Mouse (Mus musculus): ENCODE data around the gene Arhgef1.

Arhgef1 gene

DNA sequence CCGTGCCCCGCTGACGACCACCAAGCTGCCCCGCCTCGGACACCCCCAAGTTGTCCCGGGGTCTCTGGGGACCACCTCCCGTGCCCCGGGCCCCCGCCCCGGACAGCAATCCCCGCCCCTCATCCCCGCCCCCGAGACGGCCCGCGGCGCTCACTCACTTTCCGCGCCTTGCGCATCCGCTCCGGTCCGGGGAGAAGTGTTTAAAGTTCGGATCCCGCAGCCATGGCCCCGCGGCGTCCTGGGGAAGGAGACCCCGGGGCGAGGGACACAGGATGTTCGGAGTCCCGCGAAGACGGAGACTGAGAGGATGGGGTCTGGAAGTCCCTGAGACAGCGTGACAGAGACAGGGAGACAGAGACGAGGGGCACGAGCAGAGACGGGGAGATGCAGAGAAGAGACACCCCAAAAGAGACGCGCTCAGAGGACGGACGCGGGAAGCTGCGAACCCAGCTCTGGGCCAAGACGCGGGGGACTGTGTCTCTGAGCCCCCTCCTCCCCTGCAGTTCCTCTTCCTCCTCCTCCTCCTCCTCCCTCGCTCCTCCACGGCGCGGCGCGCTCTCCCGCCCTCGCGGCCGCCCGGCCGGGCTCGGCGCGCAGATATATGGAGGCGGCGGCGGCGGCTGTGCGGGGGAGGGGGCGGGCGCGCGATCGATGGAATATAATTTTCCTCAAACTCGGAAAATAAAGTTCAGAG lies 41.7 kb downstream of the Arhgef1 start, which contains the start of gene Gm4881:
Gene Gm4881, minus strand, starts transcription at position 238 of the 694 bp plus-strand sequence.
- no peak for DNase-seq (ENCODE audit: low spot score in 2 of 2)

DNA sequence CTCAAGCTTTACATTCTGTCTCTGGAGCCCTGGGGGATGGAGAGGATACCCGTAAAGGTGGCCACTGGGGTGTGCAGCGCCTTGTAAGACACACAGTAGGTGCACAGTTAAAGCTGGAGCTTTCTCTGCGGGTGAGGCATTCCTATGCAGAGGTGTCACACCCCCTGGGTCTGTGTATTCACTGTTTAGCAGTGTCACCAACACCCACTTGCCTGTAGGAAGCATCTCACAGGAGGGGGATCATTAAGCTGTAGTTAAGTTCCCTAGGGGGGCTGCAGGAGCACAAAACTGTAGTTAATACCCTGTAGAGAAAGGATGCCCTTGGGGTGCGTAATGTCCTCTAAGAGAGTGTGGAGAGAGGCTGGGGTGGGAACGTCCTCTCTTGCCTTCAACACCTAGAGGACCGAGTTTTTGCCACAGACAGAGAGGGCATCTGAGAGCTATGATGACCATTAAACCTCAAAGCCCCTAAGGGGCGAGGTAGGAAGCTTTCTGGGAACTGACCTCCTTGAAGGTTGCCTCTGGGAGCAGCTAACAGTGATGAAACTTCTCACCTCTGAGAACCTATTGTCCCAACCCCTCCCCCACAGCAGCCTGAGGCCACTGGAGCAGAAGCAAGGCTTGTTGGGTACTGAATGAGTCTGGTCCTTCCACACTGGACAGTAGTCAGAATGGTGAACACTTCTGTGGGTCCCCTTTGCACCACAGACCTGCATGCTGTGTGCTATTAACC lies 44.8 kb downstream of the Arhgef1 start:
- no peak for DNase-seq (ENCODE audit: low spot score in 2 of 2)

DNA sequence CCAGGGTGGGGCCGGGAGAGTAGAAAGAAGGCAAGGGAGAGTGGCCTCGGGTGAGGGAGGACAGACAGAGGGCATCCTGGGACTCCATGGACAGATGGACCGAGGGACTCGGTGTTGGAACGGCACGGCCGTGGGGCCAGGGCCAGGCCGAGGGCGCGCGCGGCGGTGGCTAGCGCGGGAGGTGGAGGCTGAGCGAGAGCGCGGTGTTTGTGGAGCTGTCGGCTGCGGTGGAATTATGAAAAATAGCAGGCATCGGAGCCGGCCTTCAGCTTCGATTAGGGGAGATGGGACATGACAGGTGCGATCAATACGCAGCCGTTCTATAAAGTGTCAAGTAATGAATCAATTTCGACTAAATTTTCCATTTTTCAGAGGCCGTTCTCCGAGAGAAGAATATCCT lies 46.1 kb downstream of the Arhgef1 start:
- no peak for DNase-seq (ENCODE audit: low spot score in 2 of 2)

DNA sequence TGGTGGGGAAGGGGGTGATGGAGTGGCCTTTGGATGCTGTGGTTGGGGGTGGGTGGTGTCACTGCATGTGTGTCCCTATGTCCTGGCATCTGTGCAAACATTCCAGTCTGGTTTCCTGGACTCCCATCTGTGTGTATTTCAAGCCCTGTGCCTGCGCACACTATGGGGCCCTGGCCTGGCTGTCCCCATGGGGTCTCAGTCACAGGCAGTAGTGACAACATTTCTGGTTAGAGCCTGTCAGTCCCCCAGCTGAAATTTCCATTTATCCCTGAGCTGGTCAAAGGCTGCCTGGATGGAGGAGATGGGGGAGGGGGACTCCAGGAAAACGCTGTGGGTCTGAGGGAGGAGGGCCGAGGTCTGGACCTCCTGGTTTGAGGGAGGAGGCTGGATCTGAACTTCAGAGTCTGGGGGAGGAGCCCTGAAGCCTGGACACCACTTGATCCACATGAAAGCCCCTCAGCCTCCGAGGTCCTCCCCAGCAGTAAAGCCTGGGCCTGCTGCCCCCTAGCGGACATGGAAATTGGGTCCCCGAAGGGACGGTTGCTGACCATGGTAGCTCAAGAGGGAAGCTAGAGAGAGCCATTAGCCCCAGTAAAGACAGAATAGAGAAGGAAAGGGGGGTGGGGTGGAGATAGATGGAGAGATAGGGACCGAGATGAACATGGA lies 47.4 kb downstream of the Arhgef1 start:
- peak in 1 of 2 experiments; percentile 74 for DNase-seq (ENCODE audit: low spot score in 2 of 2)

DNA sequence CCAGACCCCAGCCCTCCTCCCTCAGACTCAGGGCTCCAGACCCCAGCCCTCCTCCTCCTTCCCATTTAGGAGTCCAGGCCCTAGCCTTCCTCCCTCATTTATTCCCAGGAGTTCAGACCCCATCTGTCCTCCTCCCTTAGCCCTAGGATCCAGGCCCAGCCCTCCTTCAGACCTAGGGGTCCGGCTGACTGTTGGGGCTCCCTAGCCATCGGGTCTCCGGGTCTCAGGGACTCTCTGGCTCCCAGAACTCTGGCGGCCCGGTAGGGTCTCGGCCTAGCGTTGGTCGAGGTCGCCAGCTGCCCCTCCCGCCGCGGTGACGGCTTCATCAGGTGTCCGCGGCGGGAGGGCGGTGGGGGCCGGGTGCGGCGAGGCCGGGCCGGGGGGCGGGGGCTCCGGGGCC lies 51.3 kb downstream of the Arhgef1 start:
- peak in 1 of 2 experiments; percentile 19 for DNase-seq (ENCODE audit: low spot score in 2 of 2)

DNA sequence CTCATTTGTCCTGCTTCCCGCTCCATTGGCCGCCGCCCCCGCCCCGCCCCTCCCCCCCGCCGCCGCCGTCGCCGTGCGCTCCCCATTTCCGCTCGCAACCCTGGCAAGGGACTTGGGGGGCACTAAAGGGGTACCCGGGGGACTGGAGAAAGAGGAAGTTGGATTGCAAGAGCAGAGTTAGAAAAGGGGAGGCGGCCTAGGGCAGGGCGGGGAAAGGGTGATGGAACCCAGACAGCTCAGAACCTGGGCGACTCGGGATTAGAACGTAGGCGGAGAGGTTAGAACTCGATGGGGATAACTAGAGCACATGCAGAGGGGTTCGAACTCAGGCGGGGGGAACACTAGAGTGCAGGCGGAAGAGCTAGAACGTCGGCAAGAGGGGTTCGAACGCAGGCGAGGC lies 51.7 kb downstream of the Arhgef1 start:
- peak in 1 of 2 experiments; percentile 27 for DNase-seq (ENCODE audit: low spot score in 2 of 2)

DNA sequence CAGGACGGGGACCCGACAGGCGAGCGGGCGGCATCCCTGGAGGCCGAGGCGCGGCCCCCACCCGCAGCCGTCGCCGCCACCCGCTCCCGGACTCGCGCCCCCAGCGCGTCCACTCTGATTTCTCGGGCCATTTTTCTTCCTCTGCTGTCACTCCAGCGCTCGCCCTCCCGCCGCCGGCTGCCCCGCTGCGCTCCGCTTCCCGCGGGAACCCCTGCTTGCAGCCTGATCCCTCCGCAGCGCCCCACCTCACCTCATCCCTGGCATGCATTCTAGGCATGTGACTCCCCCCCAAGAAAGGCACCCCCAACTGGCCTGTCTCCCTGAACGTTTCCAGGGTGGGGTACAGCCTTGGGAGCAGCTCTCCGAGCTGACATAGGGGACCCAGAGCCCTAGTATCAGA lies 52.5 kb downstream of the Arhgef1 start:
- no peak for DNase-seq (ENCODE audit: low spot score in 2 of 2)

DNA sequence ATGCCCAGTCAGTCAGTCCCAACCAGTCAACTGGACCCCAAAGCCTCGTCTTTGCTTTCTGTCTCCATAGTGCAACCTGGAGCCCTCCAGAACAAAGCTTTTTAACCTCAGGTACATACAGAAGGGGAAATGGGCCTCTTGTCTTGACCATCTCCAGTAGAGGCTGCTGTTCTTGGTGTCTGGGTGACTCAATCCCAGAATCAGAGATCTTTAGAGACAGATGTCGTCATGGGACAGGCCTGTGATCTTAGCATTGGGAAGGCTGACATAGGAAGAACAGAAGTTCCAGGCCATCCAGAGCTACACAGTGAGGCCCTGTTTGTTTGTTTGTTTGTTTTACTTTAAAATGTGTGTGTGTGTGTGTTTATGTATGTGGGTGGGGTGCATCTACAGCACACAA lies 61.6 kb downstream of the Arhgef1 start:
- DNase-seq (ENCODE audit: low spot score in 2 of 2), result no peak

DNA sequence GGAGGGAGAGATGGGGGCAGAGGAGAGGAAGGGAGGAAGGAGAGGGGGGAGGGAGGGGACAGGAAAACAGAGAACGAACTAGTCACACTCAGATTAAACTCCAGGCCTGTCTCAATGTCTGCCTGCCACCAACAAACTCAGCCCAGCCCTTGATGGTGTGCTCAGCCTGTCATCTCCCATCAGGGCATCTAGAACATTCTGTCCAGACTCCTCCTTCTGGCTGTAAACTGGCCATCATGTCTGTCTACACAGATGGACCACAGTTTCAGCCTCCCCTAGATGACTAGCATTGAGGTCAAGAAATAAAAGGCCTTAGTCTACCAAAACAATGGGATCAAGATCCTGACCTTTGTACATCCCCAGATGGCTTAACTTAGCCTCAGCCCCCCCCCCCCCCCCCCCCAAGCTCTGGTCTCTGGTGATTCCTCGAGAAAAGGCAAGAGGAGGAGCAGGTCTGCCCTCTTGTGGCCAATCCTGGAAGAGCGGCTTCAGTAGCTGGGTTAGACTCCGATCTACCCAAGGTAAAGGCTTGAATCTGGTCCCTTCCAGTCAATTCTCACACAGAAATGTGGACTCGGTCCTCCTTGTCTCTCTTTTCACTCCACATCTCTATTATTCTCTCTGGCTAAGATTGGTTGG lies 62.3 kb downstream of the Arhgef1 start:
- DNase-seq (ENCODE audit: low spot score in 2 of 2), result peak; percentile 80 to 89

DNA sequence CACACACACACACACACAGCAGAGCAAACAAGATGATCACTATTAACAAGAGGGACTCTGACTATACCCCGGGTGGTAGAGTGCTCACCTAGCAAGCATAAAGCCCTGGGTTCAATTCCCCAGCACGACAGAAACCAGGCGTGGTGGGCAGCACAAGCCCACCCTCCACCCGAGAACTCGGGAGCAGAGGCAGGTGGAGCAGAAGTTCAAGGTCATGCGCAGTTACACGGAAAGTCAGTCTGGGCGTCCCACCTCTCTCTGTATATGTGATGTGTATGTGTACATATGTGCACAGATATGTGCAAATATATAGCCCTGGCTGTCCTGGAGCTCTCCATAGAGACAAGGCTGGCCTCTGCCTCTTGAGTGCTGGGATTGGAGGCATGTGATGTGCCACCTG lies 65.3 kb downstream of the Arhgef1 start:
- no peak for DNase-seq (ENCODE audit: low spot score in 2 of 2)

DNA sequence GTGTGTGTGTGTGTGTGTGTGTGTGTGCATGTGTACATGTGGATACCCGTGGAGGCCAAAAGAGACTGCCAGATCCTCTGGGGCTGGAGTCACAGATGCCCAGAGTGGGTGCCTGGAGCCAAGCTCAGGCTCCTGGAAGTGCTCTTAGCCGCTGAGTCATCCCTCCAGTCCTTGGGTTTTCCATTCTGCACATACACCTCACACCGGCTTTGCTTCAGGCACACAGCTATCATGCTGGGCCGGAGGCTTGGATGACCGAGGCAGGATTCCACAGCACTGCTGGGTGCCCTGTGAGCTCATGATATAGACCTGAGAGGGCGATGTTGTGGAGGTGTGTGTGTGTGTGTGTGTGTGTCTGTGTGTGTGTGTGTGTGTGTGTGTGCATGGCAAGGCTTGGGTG lies 65.8 kb downstream of the Arhgef1 start:
- no peak for DNase-seq (ENCODE audit: low spot score in 2 of 2)

DNA sequence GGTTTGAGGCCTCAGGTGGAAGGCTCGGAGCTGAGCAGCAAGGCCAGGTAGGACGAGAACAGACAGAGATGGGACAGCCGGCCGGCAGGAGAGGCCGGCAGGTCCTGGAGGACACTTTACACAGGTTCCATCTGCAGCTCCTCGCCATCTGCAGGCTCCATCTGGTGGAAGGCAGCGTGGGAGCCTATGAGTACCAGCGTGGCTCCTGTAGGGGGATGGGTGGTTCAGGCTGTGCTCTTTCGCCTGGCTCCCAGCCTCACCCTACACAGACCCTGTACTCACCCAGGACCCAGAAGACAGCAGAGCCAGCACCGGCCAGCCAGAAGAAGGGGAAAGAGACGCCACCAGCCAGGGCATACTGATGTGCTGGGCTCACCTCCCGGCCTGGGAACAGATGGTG lies 67.1 kb downstream of the Arhgef1 start:
- DNase-seq (ENCODE audit: low spot score in 2 of 2), result peak; percentile 67 to 77

DNA sequence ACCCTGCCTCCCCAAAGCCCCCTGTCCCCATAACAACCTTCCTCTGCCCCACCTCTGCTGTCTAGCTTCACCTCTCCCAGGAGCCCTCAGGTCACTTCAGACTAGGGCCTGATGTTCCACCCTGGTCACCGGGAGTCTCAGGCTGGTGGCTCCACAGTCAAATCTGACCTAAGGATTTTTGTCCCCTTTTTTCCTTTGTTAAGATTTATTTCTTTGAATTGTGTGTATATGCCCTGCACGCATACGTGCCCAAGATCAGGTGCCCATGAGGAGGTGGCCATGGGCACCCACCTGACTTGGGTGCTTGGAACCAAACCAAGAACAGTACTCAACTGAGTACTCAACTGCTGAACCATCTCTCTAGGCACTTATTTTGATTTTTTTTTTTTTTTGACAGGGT lies 67.6 kb downstream of the Arhgef1 start:
- no peak for DNase-seq (ENCODE audit: low spot score in 2 of 2)

DNA sequence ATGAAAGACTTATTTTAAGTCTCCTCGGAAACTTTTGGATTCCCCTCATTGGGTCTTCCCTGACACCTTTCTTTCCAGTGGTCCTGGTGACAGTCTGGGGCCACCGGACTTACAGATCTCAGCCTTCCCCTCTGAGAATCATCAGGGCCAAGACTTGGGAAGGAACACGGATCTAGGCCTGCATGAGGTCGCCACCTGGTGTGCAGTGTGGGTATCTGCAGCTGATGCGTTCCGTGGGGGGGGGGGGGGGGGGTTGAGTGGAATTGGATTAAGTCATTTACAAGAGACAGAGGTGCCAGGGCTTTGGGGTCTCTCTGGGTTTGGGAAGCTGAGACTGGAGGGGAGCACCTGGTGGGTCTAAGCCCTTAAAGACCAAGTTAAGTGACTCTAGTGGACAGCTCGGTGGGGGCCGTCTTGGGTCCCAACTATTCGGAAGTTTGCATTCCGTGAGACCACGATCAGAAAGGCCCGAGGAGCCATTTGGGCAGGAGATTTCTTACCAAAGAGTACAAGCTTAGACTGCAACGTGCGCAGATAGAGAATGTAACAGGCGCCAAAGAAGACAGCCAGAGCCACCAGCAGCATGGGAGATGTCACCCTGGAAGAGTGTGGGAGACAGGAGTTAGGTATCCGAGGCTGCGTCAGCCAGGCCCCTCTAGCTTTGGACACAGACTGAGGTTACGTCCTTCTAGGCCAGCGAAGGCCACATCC lies 68.7 kb downstream of the Arhgef1 start:
- DNase-seq (ENCODE audit: low spot score in 2 of 2), result peak in 1 of 2 experiments; percentile 65

DNA sequence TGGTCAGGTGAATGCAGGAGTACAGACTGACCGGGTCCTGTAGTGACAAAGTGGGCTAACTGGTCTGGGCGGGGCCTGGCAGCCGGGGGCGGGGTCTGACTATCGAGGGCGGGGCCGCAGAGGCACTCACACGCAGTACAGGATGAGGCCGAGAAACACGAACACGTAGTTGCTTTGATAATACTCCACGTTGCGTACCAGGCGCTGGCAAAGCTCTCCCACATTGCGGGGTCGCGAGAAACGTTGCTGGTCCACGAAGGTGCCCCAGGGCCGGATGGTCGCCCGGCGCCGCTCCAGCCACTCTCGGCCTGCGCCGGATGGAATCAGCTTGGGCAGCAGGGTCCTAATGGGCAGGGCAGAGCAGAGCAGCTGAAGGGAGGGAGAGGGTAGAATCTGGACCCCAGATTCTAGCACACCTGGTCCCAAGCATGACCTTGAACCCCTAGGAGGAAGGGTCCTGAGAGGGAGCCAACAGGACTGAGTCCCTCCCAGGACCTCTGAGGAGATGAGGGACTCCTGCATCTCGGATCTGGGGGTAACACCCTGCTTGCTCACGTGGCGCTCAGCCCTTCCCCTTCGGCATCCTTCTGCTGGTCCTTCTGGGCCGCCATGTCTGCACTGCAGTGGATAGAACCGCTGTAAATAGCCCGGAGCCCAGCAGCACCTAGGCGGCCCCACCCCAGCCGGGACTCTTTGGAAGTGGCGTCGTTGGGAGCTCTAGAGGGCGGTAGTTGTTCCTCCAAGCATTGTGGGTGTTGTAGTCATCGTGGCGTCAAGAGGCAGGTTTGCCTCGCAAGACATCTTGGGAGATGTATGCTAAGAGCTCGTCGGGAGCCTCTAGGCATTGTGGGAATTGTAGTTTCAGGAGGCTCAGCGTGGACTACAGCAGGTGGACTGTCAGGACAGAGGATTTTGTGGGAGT lies 69.5 kb downstream of the Arhgef1 start, which contains the start of gene Rabac1:
Gene Rabac1, minus strand, starts transcription at position 783 of the 922 bp plus-strand sequence.
- DNase-seq (ENCODE audit: low spot score in 2 of 2), result peak; percentile 95 to 98

DNA sequence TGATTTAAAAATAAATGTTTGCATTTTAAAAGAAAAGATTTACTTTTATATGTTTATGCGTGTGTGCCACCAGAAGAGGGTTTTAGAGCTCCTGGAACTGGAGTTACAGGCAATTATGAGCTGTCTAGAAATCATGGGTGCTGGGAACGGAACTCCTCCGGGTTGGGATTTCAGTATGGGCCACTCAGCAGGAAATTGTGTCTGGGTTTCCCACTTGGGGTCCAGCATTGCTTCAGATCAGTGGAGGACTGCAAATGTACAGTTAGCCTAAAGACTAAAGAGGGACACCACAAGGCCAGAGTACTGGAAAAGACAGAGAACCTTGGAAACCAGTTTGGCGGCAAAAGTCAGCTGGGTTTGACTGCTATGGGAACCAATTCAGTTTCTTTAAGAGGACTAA lies 70.5 kb downstream of the Arhgef1 start:
- DNase-seq (ENCODE audit: low spot score in 2 of 2), result no peak

DNA sequence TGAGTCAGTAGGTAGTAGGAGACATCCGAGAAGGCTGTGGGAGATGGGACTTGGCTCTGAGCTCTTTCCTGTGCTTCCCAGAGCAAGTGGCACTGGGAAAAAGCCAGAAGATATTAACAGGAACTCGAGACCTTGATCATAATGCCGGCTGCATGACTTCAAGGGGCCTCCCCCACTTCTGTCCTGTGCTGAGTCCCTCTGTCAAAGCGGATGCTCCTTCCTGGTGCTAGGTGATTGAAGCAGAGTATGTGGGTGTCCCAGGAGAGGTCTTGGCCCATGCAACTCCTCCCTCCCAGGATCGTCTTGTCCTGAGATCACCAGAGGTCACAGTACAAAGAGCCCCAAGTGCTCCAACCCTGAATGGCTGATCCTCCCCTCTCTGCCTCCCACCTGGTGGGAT lies 71.2 kb downstream of the Arhgef1 start:
- DNase-seq (ENCODE audit: low spot score in 2 of 2), result no peak

DNA sequence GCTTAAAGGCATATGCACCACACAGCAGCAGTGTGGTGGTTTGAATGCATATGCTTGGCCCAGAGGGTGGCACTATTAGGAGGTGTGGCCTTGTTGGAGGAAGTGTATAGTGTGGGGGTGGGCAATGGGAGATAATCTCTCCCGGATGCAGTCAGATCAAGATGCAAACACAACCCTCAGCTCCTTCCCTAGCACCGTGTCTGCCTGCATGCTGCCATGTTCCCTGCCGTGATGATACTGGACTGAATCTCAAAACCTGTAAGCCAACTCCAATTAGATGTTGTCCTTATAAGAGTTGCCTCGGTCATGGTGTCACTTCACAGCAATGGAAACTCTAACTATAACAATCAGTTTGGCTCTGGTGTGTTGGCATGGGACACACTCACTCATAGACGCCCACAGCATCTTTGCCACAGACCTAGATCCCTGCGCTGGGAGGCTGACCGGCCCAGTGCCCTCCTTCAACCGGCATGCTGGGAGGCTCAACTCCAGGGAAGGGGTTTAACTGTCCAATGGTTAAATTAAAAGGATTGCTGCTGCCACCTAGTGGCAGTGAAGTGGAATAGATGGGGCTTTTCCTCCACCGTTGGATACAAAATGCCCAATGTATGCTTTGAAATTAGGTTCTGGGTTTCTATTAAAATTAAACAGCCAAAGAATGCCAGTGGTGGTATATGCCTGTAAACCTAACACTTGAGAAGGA lies 72.3 kb downstream of the Arhgef1 start:
- no peak for DNase-seq (ENCODE audit: low spot score in 2 of 2)
